Mouse (Mus musculus): ENCODE measurements around the gene Myo3b.
"Not testable (repeated sequence)": the region's sequence is repeated elsewhere in the genome, so short reads cannot be mapped to it uniquely, and the experiment has no call there.

The Myo3b gene

GRCm38 (mm10) chr2:70195418-70196248 lies 156.7 kb downstream of the Myo3b start:
- in situ Hi-C loops (cut with MboI, MseI): no loop called here

GRCm38 (mm10) chr2:70201796-70202555 lies 163.1 kb downstream of the Myo3b start:
- in situ Hi-C loops (cut with MboI, MseI): no loop called here

GRCm38 (mm10) chr2:70202578-70203167 lies 163.7 kb downstream of the Myo3b start:
- in situ Hi-C loops (cut with MboI, MseI): no loop called here

- in situ Hi-C loops (cut with MboI, MseI): no loop called here
Measured at GRCm38 (mm10) chr2:70208411-70208810, 169.5 kb downstream of the Myo3b start.

- in situ Hi-C loops (cut with MboI, MseI): no loop called here
Measured at GRCm38 (mm10) chr2:70209790-70210189, 170.9 kb downstream of the Myo3b start.

- in situ Hi-C loops (cut with MboI, MseI): no loop called here
Measured at GRCm38 (mm10) chr2:70210427-70211332, 171.8 kb downstream of the Myo3b start.

GRCm38 (mm10) chr2:70214401-70214800 lies 175.5 kb downstream of the Myo3b start:
- in situ Hi-C loops (cut with MboI, MseI): no loop called here

- in situ Hi-C loops (cut with MboI, MseI): no loop called here
Measured at GRCm38 (mm10) chr2:70217800-70218199, 178.9 kb downstream of the Myo3b start.

- in situ Hi-C loops (cut with MboI, MseI): no loop called here
Measured at GRCm38 (mm10) chr2:70218469-70218868, 179.5 kb downstream of the Myo3b start.

- in situ Hi-C loops (cut with MboI, MseI): no loop called here
Measured at GRCm38 (mm10) chr2:70226679-70227078, 187.8 kb downstream of the Myo3b start.

- in situ Hi-C loops (cut with MboI, MseI): not testable (repeated sequence)
Measured at GRCm38 (mm10) chr2:70234450-70234849, 195.5 kb downstream of the Myo3b start.

GRCm38 (mm10) chr2:70245981-70246380 lies 207.1 kb downstream of the Myo3b start:
- in situ Hi-C loops (cut with MboI, MseI): no loop called here

GRCm38 (mm10) chr2:70248616-70249015 lies 209.7 kb downstream of the Myo3b start:
- in situ Hi-C loops (cut with MboI, MseI): no loop called here

GRCm38 (mm10) chr2:70249872-70250271 lies 210.9 kb downstream of the Myo3b start:
- in situ Hi-C loops (cut with MboI, MseI): no loop called here

- in situ Hi-C loops (cut with MboI, MseI): no loop called here
Measured at GRCm38 (mm10) chr2:70251256-70251655, 212.3 kb downstream of the Myo3b start.

GRCm38 (mm10) chr2:70259357-70260000 lies 220.6 kb downstream of the Myo3b start:
- in situ Hi-C loops (cut with MboI, MseI): no loop called here

- in situ Hi-C loops (cut with MboI, MseI): loop anchor here (5.0 kb wide), 1 partner anchor 37 kb away; no protein-coding TSS in a partner anchor
Measured at GRCm38 (mm10) chr2:70260646-70261195, 221.8 kb downstream of the Myo3b start.

- in situ Hi-C loops (cut with MboI, MseI): loop anchor here (5.0 kb wide), 1 partner anchor 35 kb away; no protein-coding TSS in a partner anchor
Measured at GRCm38 (mm10) chr2:70261703-70262564, 223.0 kb downstream of the Myo3b start.

- in situ Hi-C loops (cut with MboI, MseI): loop anchor here (5.0 kb wide), 1 partner anchor 35 kb away; no protein-coding TSS in a partner anchor
Measured at GRCm38 (mm10) chr2:70262565-70263082, 223.7 kb downstream of the Myo3b start.
